Mouse (Mus musculus) c-Kit-negative CD71-positive TER-119-positive erythroid progenitor cells, embryonic 14.5 days (primary cell): ENCODE results near the gene Atp2b2.

Experiments used
- DNase-seq: peaks from one replicate; pipeline ENCODE4 v3.0.0-alpha.2; 2013; ENCODE audit warnings: low read depth, low spot score

Atp2b2 gene

GRCm38 (mm10) chr6:113792368-113792767 lies 250.0 kb downstream of the Atp2b2 start:
- DNase-seq: no peak

- DNase-seq: no peak
Measured at GRCm38 (mm10) chr6:113791012-113791411, 251.4 kb downstream of the Atp2b2 start.

GRCm38 (mm10) chr6:113787459-113787968 lies 254.9 kb downstream of the Atp2b2 start:
- no peak for DNase-seq

GRCm38 (mm10) chr6:113785658-113786057 lies 256.8 kb downstream of the Atp2b2 start:
- no peak for DNase-seq

GRCm38 (mm10) chr6:113778229-113778753 lies 264.1 kb downstream of the Atp2b2 start:
- DNase-seq: no peak

- no peak for DNase-seq
Measured at GRCm38 (mm10) chr6:113768804-113769203, 273.6 kb downstream of the Atp2b2 start.

- peak; percentile 43 for DNase-seq
Measured at GRCm38 (mm10) chr6:113761644-113762043, 280.8 kb downstream of the Atp2b2 start.

GRCm38 (mm10) chr6:113749119-113749685 lies 293.2 kb downstream of the Atp2b2 start:
- DNase-seq: no peak

GRCm38 (mm10) chr6:113748351-113748750 lies 294.1 kb downstream of the Atp2b2 start:
- no peak for DNase-seq

GRCm38 (mm10) chr6:113747284-113747683 lies 295.1 kb downstream of the Atp2b2 start:
- DNase-seq: no peak

- no peak for DNase-seq
Measured at GRCm38 (mm10) chr6:113745117-113745516, 297.3 kb downstream of the Atp2b2 start.

- DNase-seq: no peak
Measured at GRCm38 (mm10) chr6:113743111-113743510, 299.3 kb downstream of the Atp2b2 start.

GRCm38 (mm10) chr6:113742321-113742720 lies 300.1 kb downstream of the Atp2b2 start:
- no peak for DNase-seq

GRCm38 (mm10) chr6:113741425-113741824 lies 301.0 kb downstream of the Atp2b2 start:
- no peak for DNase-seq

GRCm38 (mm10) chr6:113740236-113741217 lies 301.9 kb downstream of the Atp2b2 start, which contains the start of gene Sec13:
Sec13 (minus strand) TSS chr6:113740743.
- peak; percentile 82 for DNase-seq

- DNase-seq: no peak
Measured at GRCm38 (mm10) chr6:113737318-113738046, 304.9 kb downstream of the Atp2b2 start.

GRCm38 (mm10) chr6:113731296-113731695 lies 311.1 kb downstream of the Atp2b2 start:
- no peak for DNase-seq

- DNase-seq: no peak
Measured at GRCm38 (mm10) chr6:113728181-113728580, 314.2 kb downstream of the Atp2b2 start.

- DNase-seq: no peak
Measured at GRCm38 (mm10) chr6:113721061-113721460, 321.4 kb downstream of the Atp2b2 start.

GRCm38 (mm10) chr6:113719878-113720277 lies 322.5 kb downstream of the Atp2b2 start, which contains the start of gene Ghrl:
Ghrl (minus strand) TSS chr6:113719880.
- DNase-seq: no peak

- no peak for DNase-seq
Measured at GRCm38 (mm10) chr6:113717541-113717940, 324.9 kb downstream of the Atp2b2 start.
